Mouse (Mus musculus) CD4-positive, CD25-positive, alpha-beta regulatory T cell (primary cell): ENCODE measurements around the gene Wipi1. TPM values are rescaled to one million over a fixed set of nuclear protein-coding genes. Genes with fewer than 3 reads are reported as not detected.

Experiments
- polyA plus RNA-seq: library from polyadenylated mRNA; unstranded; fragments of 100-300 nt; shearing (Covaris generic); gene quantifications from one replicate; pipeline ENCODE4 v1.2.1, GENCODE M21; 2017

Gene Wipi1
- polyA plus RNA-seq: 0.11 TPM

DNA sequence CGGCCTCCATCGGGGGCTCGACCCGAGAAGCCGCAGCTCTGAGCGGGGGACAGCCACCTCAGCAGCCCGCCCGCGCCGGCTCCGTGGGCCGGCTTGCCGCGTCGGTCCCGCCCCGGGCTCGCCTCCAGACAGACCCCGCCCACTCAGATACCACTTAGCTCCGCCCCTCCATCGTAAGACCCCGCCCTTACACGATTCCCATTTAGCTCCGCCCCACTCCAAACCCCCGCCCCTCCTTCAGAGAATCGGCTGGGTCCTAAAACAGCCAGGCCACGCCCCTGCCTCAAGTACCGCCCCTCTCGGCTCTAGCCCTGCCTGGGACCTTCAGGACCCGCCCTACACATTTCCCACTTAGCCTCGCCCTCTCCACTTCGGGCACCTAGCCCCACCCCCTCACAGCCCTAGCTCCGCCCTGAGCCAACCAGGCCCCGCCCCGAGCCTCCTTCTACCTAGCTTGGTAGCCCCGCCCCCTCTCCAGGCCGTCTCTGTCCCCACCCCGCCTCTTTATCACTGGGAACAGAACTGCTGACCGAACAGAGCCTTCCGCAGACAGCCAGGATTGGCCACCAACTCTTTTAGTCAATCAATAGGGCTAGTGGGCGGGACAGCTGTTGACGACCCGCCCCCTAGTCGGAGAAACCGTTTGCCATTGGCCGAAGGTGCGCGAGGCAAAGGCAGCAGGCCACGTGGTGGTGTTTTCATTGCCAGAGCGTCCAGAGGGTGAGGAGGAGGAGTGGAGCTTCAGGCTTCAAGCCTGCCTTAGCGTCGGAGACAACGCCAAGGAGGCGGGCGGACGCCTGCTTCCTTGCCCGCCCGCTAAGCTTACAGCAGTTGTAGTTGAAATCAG lies at the start of gene Wipi1:
Wipi1 (minus strand) TSS at position 665 of the 847 bp plus-strand sequence.

DNA sequence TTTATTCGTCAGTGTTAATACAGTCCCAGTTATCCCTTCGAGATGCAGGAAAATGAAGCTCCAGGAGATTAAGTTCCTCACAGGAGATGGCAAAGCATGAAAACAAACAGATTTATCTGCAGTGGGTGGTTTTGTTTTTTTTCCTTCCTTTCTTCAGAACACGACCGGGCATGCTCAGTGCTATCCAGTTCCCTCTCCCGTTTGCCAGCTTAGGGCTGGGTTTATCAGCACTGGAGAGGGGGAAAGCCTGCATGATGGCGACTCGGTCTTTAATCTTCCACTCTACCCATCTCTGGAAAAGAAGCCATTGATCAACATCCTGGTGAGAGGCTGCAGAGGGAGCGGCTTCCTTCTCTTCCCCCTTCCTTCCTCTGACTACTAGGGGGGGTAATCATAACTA lies 37.4 kb upstream of the Wipi1 start, which contains the start of gene Prkar1a:
Prkar1a (plus strand) TSS at position 200 of the 400 bp plus-strand sequence.

Other genes with a start within 250 kb of the Wipi1 start
- gene Gna13, start 249.1 kb downstream of the Wipi1 start, polyA plus RNA-seq: 64.9 TPM
- 0.25 TPM for gene 9930022D16Rik, start 198.1 kb downstream of the Wipi1 start, polyA plus RNA-seq
- gene Amz2, start 186.0 kb downstream of the Wipi1 start, polyA plus RNA-seq: 34.2 TPM
- 3.1 TPM for gene Arsg, start 138.6 kb downstream of the Wipi1 start, polyA plus RNA-seq
- 17.3 TPM for gene Slc16a6, start 138.4 kb downstream of the Wipi1 start, polyA plus RNA-seq
- 428 TPM for gene Prkar1a, start 37.4 kb upstream of the Wipi1 start, polyA plus RNA-seq
- gene Fam20a, start 110.3 kb upstream of the Wipi1 start, polyA plus RNA-seq: 2.7 TPM
- gene 1700012B07Rik, start 216.1 kb upstream of the Wipi1 start, polyA plus RNA-seq: 0.39 TPM